Mouse (Mus musculus): ENCODE data around the gene Gm12184.

- no peak for TF ChIP-seq EP300 (IDR thresholded peaks at IDR 0.05; ENCODE audit: low read depth)
- TF ChIP-seq CTCF (IDR thresholded peaks at IDR 0.05; ENCODE audit: low read depth) = no peak
Measured at GRCm38 (mm10) chr11:48827926-48828325, 1.5 kb upstream of the Gm12184 start.

All from heart, postnatal 0 days (tissue).